Comparison of ENCODE assay signal across 9 mouse cellular contexts in genomic region chr2:153779394-153779981, GRCm38 (mm10). TPM values are rescaled to one million over a fixed set of nuclear protein-coding genes. Genes with fewer than 3 reads are reported as not detected.
DNase-seq lines count a peak whose midpoint lies in the region; ATAC-seq and TF ChIP-seq lines count a peak whose summit lies in the region.
"Had no signal": no experiment of that assay in that cellular context is flagged by ENCODE, and none has a peak within 500 bp of the region (broad histone marks: within the 10 kb centered on the region; RNA-seq: fewer than 3 reads in every experiment).

Gene Efcab8, plus strand, starts transcription at chr2:153779931.

- TF ChIP-seq POLR2A in thymus, adult 2 months (IDR thresholded peaks at IDR 0.05; ENCODE audit: control insufficient read depth, extremely low read depth, insufficient read depth, low read length, poor library complexity), result no peak

- 36% methylated on average over 12 of the region's 12 CpGs for WGBS in heart, embryonic 10.5 days
- 46% methylated on average over 11 of the region's 12 CpGs for WGBS in hindbrain, embryonic 16.5 days
- WGBS in thymus, adult 2 months, result 11% methylated on average over 12 of the region's 12 CpGs

- no peaks in the 10 kb centered on the region for H3K36me3 ChIP-seq in heart, embryonic 10.5 days
- no peaks in the 10 kb centered on the region for H3K36me3 ChIP-seq in hindbrain, embryonic 16.5 days (ENCODE audit: control insufficient read depth, insufficient read depth, low read length)
- no peaks in the 10 kb centered on the region for H3K36me3 ChIP-seq in thymus, adult 2 months (ENCODE audit: control insufficient read depth, insufficient read depth, low read length)

- peaks cover 11% of the 10 kb centered on the region for H3K4me1 ChIP-seq in heart, embryonic 10.5 days
- H3K4me1 ChIP-seq in hindbrain, embryonic 16.5 days (ENCODE audit: control insufficient read depth, insufficient read depth, low read depth, low read length), result peaks cover 9% of the 10 kb centered on the region; the same call in 1 of the 2 replicates
- peaks cover 25% of the 10 kb centered on the region for H3K4me1 ChIP-seq in thymus, adult 2 months (replicated peaks; ENCODE audit: control insufficient read depth, insufficient read depth, low read length)

- peak within 1 kb of the TSS; percentile 47 for H3K9ac ChIP-seq in hindbrain, embryonic 16.5 days (ENCODE audit: low read depth, low read length)

- H3K4me2 ChIP-seq in hindbrain, embryonic 16.5 days (ENCODE audit: low read length), result peak within 1 kb of the TSS; percentile 86

- intact Hi-C loops in left cerebral cortex, postnatal 36 days (cut with DNase I), result loop anchor here (10.0 kb wide), 1 partner anchor 65 kb away; no protein-coding TSS in a partner anchor

- peak; percentile 75 for ATAC-seq in common myeloid progenitor, adult 5-6 weeks (replicated peaks; ENCODE audit: low read depth, poor library complexity, severe bottlenecking)
- no peak; the same call in none of the 2 replicates for ATAC-seq in hindbrain, embryonic 16.5 days
- peak; percentile 79 for ATAC-seq in megakaryocyte-erythroid progenitor cell, adult 5-6 weeks (replicated peaks; ENCODE audit: low FRiP score, low TSS enrichment, poor library complexity, severe bottlenecking)

- H3K9me3 ChIP-seq in heart, embryonic 10.5 days, result no peaks in the 10 kb centered on the region
- no peaks in the 10 kb centered on the region for H3K9me3 ChIP-seq in hindbrain, embryonic 16.5 days (ENCODE audit: control insufficient read depth, low read length)

- H3K27ac ChIP-seq in heart, embryonic 10.5 days, result peak within 1 kb of the TSS; percentile 72; the same call in 1 of the 2 replicates
- H3K27ac ChIP-seq in hindbrain, embryonic 16.5 days (ENCODE audit: low read depth, low read length), result no peak within 1 kb of the TSS
- peak within 1 kb of the TSS; percentile 97 for H3K27ac ChIP-seq in thymus, adult 2 months (ENCODE audit: control insufficient read depth, insufficient read depth, low read length)
- H3K27ac ChIP-seq: macrophage had no signal

- no peaks in the 10 kb centered on the region for H3K27me3 ChIP-seq in heart, embryonic 10.5 days (ENCODE audit: insufficient read depth, poor library complexity, severe bottlenecking)
- no peaks in the 10 kb centered on the region for H3K27me3 ChIP-seq in hindbrain, embryonic 16.5 days (replicated peaks; ENCODE audit: control insufficient read depth, insufficient read depth, low read length)
- H3K27me3 ChIP-seq in thymus, adult 2 months (ENCODE audit: control insufficient read depth, insufficient read depth, low read length), result no peaks in the 10 kb centered on the region

- no peak for DNase-seq in heart, embryonic 10.5 days (ENCODE audit: low spot score)
- no peak for DNase-seq in heart, adult 18-20 months
- DNase-seq in thymus, adult 2 months, result peak; percentile 65
- DNase-seq in embryo, embryonic 11 days, result no peak
- DNase-seq in left cerebral cortex, postnatal 36 days (ENCODE audit: low spot score in 2 of 2), result no peak

- no peak for TF ChIP-seq CTCF in thymus, adult 2 months (IDR thresholded peaks at IDR 0.05; ENCODE audit: borderline replicate concordance, control insufficient read depth, extremely low read depth, insufficient read depth, low read length, poor library complexity)

- peak within 1 kb of the TSS; percentile 56 for H3K4me3 ChIP-seq in heart, embryonic 10.5 days
- H3K4me3 ChIP-seq in hindbrain, embryonic 16.5 days (ENCODE audit: low read length), result peak within 1 kb of the TSS; percentile 41
- H3K4me3 ChIP-seq in thymus, adult 2 months (ENCODE audit: control insufficient read depth, insufficient read depth, low read length), result peak within 1 kb of the TSS; percentile 48

RNA-seq across cellular contexts. Expression of gene Efcab8, which starts in this region (rescaled TPM):
- 0.04 TPM in 1 of 2 replicates, not detected in the other for polyA plus RNA-seq in heart, embryonic 10.5 days (2016; fragmentation: Nextera tagmentation; extraction: Ambion mirVana)
- not detected for total RNA-seq in heart, adult 18-20 months (2021)
- 0.10 TPM in 1 of 2 replicates, not detected in the other for total RNA-seq in common myeloid progenitor, adult 5-6 weeks (2017)
- 0.10 TPM in 1 of 2 replicates, not detected in the other for polyA plus RNA-seq in hindbrain, embryonic 16.5 days (2015; fragmentation: Nextera tagmentation; extraction: Ambion mirVana)
- total RNA-seq in megakaryocyte-erythroid progenitor cell, adult 5-6 weeks (2014; fragmentation: Nextera tagmentation), result 0.76 and 0.82 TPM in 2 replicates
- not detected in 2 replicates for total RNA-seq in megakaryocyte-erythroid progenitor cell, adult 5-6 weeks (2017)
- polyA plus RNA-seq in thymus, adult 2 months (2012; rRNA removed), result 1.8 and 1.9 TPM in 2 replicates
- total RNA-seq in left cerebral cortex, postnatal 36 days (2021), result under 1 TPM in 1 of 2 experiments, not detected in 1; 0.11 TPM
- polyA plus RNA-seq: macrophage had no signal

Comparison
In these comparisons a context has a peak if more than half of its experiments do, and no peak if none do; other contexts are left out.
1. Peak in ATAC-seq in common myeloid progenitor, adult 5-6 weeks; RNA of the gene not detected or under 1 TPM.
2. Peak in ATAC-seq in megakaryocyte-erythroid progenitor cell, adult 5-6 weeks; RNA of the gene not detected or under 1 TPM.